Mouse (Mus musculus): ENCODE data around the gene Rab40c. TPM values are rescaled to one million over a fixed set of nuclear protein-coding genes. Genes with fewer than 3 reads are reported as not detected.

Rab40c gene
- polyA plus RNA-seq, 1 experiment = 68.9 TPM

DNA sequence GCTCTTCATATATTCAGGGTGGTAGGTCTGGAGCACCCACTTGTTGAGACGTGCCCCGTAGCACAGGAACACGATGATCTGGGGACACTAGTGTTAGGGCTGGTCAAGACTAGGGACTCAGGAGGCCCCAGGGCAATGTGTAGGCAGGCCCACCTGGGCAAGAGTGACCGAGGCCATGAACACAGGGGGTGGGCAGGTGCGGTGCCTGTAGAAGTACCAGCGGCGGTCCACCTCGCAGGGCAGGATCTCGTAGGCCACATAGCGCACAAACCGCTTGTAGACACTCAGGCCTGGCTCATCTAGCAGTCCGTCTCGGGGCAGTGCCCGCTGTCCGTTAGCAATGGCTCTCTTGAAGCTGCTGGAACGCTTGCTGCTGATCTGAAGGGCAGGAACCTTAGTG lies 83.7 kb downstream of the Rab40c start:
- peak overlapping the region; percentile 69; the same call in 1 of the 2 replicates for H3K27ac ChIP-seq (ENCODE audit: insufficient read depth, low read length)
- H3K4me3 ChIP-seq (ENCODE audit: insufficient read depth, low read length) = peak overlapping the region; percentile 51; the same call in 1 of the 2 replicates
- no peak for TF ChIP-seq POLR2A (IDR thresholded peaks at IDR 0.05; ENCODE audit: extremely low read depth, insufficient read depth, low read length)
- TF ChIP-seq CTCF (IDR thresholded peaks at IDR 0.05; ENCODE audit: extremely low read depth, insufficient read depth, low read length) = no peak
- H3K4me1 ChIP-seq (ENCODE audit: control insufficient read depth, insufficient read depth, low read length) = peaks cover 6% of the 10 kb centered on the region

GRCm38 (mm10) chr17:25835301-25835700 lies 84.2 kb downstream of the Rab40c start:
- Histone ChIP-seq H3K4me3 (ENCODE audit: insufficient read depth, low read length) (peak overlapping the region; percentile 51; the same call in 1 of the 2 replicates), H3K27ac (ENCODE audit: insufficient read depth, low read length) (no peak overlapping the region), H3K4me1 (ENCODE audit: control insufficient read depth, insufficient read depth, low read length) (peaks cover 6% of the 10 kb centered on the region)
- TF ChIP-seq POLR2A (IDR thresholded peaks at IDR 0.05; ENCODE audit: extremely low read depth, insufficient read depth, low read length) (no peak), CTCF (IDR thresholded peaks at IDR 0.05; ENCODE audit: extremely low read depth, insufficient read depth, low read length) (no peak)

GRCm38 (mm10) chr17:25834595-25835222 lies 84.8 kb downstream of the Rab40c start:
- Histone ChIP-seq H3K27ac (ENCODE audit: insufficient read depth, low read length) (no peak overlapping the region), H3K4me1 (ENCODE audit: control insufficient read depth, insufficient read depth, low read length) (peaks cover 6% of the 10 kb centered on the region)

GRCm38 (mm10) chr17:25833961-25834594 lies 85.4 kb downstream of the Rab40c start:
- H3K4me1 ChIP-seq (ENCODE audit: control insufficient read depth, insufficient read depth, low read length) = peaks cover 6% of the 10 kb centered on the region
- TF ChIP-seq POLR2A (IDR thresholded peaks at IDR 0.05; ENCODE audit: extremely low read depth, insufficient read depth, low read length) (no peak), CTCF (IDR thresholded peaks at IDR 0.05; ENCODE audit: extremely low read depth, insufficient read depth, low read length) (no peak)
- peak overlapping the region; percentile 79 for H3K4me3 ChIP-seq (ENCODE audit: insufficient read depth, low read length)
- H3K27ac ChIP-seq (ENCODE audit: insufficient read depth, low read length) = 0 out of 2 replicates have a peak overlapping the region, but pooled peaks have one; percentile 97

More at GRCm38 (mm10) chr17:25834595-25835222, 84.8 kb downstream of the Rab40c start:
- H3K4me3 ChIP-seq (ENCODE audit: insufficient read depth, low read length) = peak overlapping the region; percentile 79; the same call in 1 of the 2 replicates
- TF ChIP-seq POLR2A (IDR thresholded peaks at IDR 0.05; ENCODE audit: extremely low read depth, insufficient read depth, low read length) (no peak), CTCF (IDR thresholded peaks at IDR 0.05; ENCODE audit: extremely low read depth, insufficient read depth, low read length) (no peak)

DNA sequence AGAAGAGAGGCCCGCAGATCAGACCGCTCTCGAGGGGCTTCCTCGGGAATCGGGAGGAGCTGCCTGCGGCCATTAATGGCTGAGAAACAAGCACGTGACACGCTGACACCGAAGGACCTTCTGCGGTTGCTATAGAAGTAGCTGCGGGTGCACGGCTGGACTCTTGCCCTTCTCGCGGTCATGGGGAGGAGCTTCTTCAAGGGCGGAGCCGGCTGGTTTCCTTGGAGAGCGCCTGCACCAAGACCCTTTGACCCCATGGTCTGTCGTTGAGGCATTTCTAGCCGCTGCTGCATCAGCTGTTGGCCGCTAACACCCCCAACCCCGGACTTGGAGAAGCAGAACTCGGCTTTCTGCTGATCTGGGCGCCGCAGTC lies 86.2 kb downstream of the Rab40c start, which contains the start of gene Stub1:
Stub1 (minus strand) TSS at position 114 of the 373 bp plus-strand sequence.
- H3K4me1 ChIP-seq (ENCODE audit: control insufficient read depth, insufficient read depth, low read length) = peaks cover 6% of the 10 kb centered on the region

GRCm38 (mm10) chr17:25832436-25833290 lies 86.9 kb downstream of the Rab40c start:
- Histone ChIP-seq H3K4me1 (ENCODE audit: control insufficient read depth, insufficient read depth, low read length) (peaks cover 6% of the 10 kb centered on the region), H3K4me3 (ENCODE audit: insufficient read depth, low read length) (peak overlapping the region; percentile 79), H3K27ac (ENCODE audit: insufficient read depth, low read length) (peak overlapping the region; percentile 97)
- TF ChIP-seq CTCF (IDR thresholded peaks at IDR 0.05; ENCODE audit: extremely low read depth, insufficient read depth, low read length) = no peak
- 0 out of 2 replicates have a peak, but pooled peaks have one; percentile 44 for TF ChIP-seq POLR2A (IDR thresholded peaks at IDR 0.05; ENCODE audit: extremely low read depth, insufficient read depth, low read length)

More for the DNA sequence above, 86.2 kb downstream of the Rab40c start, which contains the start of gene Stub1:
- Histone ChIP-seq H3K4me3 (ENCODE audit: insufficient read depth, low read length) (peak within 1 kb of the TSS; percentile 79), H3K27ac (ENCODE audit: insufficient read depth, low read length) (peak within 1 kb of the TSS; percentile 97)
- TF ChIP-seq CTCF (IDR thresholded peaks at IDR 0.05; ENCODE audit: extremely low read depth, insufficient read depth, low read length) = no peak
- TF ChIP-seq POLR2A (IDR thresholded peaks at IDR 0.05; ENCODE audit: extremely low read depth, insufficient read depth, low read length) = peak; percentile 24; the same call in 1 of the 2 replicates

Other genes with a start within 250 kb of the Rab40c start
- gene Gng13, start 202.6 kb downstream of the Rab40c start, polyA plus RNA-seq (2012; rRNA removed) = 438 and 442 TPM in 2 replicates
- 2.3 and 2.4 TPM in 2 replicates for gene Chtf18, start 192.3 kb downstream of the Rab40c start, polyA plus RNA-seq (2012; rRNA removed)
- gene Rpusd1, start 192.1 kb downstream of the Rab40c start, polyA plus RNA-seq (2012; rRNA removed) = 129 and 142 TPM in 2 replicates
- gene Mslnl, start 183.7 kb downstream of the Rab40c start, polyA plus RNA-seq (2012; rRNA removed) = 0.77 and 1.0 TPM in 2 replicates
- gene Msln, start 165.3 kb downstream of the Rab40c start, polyA plus RNA-seq (2012; rRNA removed) = 2.3 and 3.0 TPM in 2 replicates
- gene Narfl, start 146.0 kb downstream of the Rab40c start, polyA plus RNA-seq (2012; rRNA removed) = 39.4 and 41.9 TPM in 2 replicates
- 230 and 253 TPM in 2 replicates for gene Haghl, start 134.1 kb downstream of the Rab40c start, polyA plus RNA-seq (2012; rRNA removed)
- 0.17 and 0.52 TPM in 2 replicates for gene Ccdc78, start 133.1 kb downstream of the Rab40c start, polyA plus RNA-seq (2012; rRNA removed)
- gene Fam173a, start 126.8 kb downstream of the Rab40c start, polyA plus RNA-seq (2012; rRNA removed) = 152 and 159 TPM in 2 replicates
- 2.3 and 4.0 TPM in 2 replicates for gene AC134908.4, start 124.1 kb downstream of the Rab40c start, polyA plus RNA-seq (2012; rRNA removed)
- gene Metrn, start 122.6 kb downstream of the Rab40c start, polyA plus RNA-seq (2012; rRNA removed) = 134 and 141 TPM in 2 replicates
- 670 and 731 TPM in 2 replicates for gene Fbxl16, start 110.6 kb downstream of the Rab40c start, polyA plus RNA-seq (2012; rRNA removed)
- gene Wdr24, start 96.1 kb downstream of the Rab40c start, polyA plus RNA-seq (2012; rRNA removed) = 36.4 and 40.0 TPM in 2 replicates
- gene Jmjd8, start 90.9 kb downstream of the Rab40c start, polyA plus RNA-seq (2012; rRNA removed) = 55.6 and 58.1 TPM in 2 replicates
- gene Stub1, start 86.3 kb downstream of the Rab40c start, polyA plus RNA-seq (2012; rRNA removed) = 284 and 299 TPM in 2 replicates
- gene Rhbdl1, start 82.4 kb downstream of the Rab40c start, polyA plus RNA-seq (2012; rRNA removed) = 109 and 118 TPM in 2 replicates
- 40.8 and 45.0 TPM in 2 replicates for gene Gm20683, start 78.0 kb downstream of the Rab40c start, polyA plus RNA-seq (2012; rRNA removed)
- 108 and 119 TPM in 2 replicates for gene Rhot2, start 74.9 kb downstream of the Rab40c start, polyA plus RNA-seq (2012; rRNA removed)
- gene Wdr90, start 58.2 kb downstream of the Rab40c start, polyA plus RNA-seq (2012; rRNA removed) = 38.2 and 48.5 TPM in 2 replicates
- gene Mcrip2, start 51.0 kb downstream of the Rab40c start, polyA plus RNA-seq (2012; rRNA removed) = 29.2 and 29.9 TPM in 2 replicates
- 76.5 and 79.2 TPM in 2 replicates for gene Mettl26, start 44.7 kb downstream of the Rab40c start, polyA plus RNA-seq (2012; rRNA removed)
- gene Wfikkn1, start 38.9 kb downstream of the Rab40c start, polyA plus RNA-seq (2012; rRNA removed) = 0.26 and 0.61 TPM in 2 replicates
- gene Pigq, start 25.2 kb upstream of the Rab40c start, polyA plus RNA-seq (2012; rRNA removed) = 156 and 159 TPM in 2 replicates
- 1.1 and 1.9 TPM in 2 replicates for gene Nhlrc4, start 25.2 kb upstream of the Rab40c start, polyA plus RNA-seq (2012; rRNA removed)
- 0.79 and 0.92 TPM in 2 replicates for gene A930017K11Rik, start 32.8 kb upstream of the Rab40c start, polyA plus RNA-seq (2012; rRNA removed)
- gene Capn15, start 66.1 kb upstream of the Rab40c start, polyA plus RNA-seq (2012; rRNA removed) = 45.8 and 48.0 TPM in 2 replicates
- gene Rab11fip3, start 149.8 kb upstream of the Rab40c start, polyA plus RNA-seq (2012; rRNA removed) = 88.5 and 94.2 TPM in 2 replicates
- 43.5 and 49.8 TPM in 2 replicates for gene Decr2, start 170.6 kb upstream of the Rab40c start, polyA plus RNA-seq (2012; rRNA removed)
- 11.5 and 11.8 TPM in 2 replicates for gene Nme4, start 175.9 kb upstream of the Rab40c start, polyA plus RNA-seq (2012; rRNA removed)
- 27.4 and 31.6 TPM in 2 replicates for gene Tmem8, start 193.6 kb upstream of the Rab40c start, polyA plus RNA-seq (2012; rRNA removed)
- gene Mrpl28, start 203.8 kb upstream of the Rab40c start, polyA plus RNA-seq (2012; rRNA removed) = 96.3 and 101 TPM in 2 replicates
- gene Axin1, start 219.0 kb upstream of the Rab40c start, polyA plus RNA-seq (2012; rRNA removed) = 15.4 and 16.0 TPM in 2 replicates